Mouse (Mus musculus) heart, adult 2 months (tissue): ENCODE results near the gene Hoxc5.

Experiments
- CTCF ChIP-seq: fragments of 200-600 bp; IDR thresholded peaks from 2 replicates; pipeline ENCODE4 v1.8.1; 2022; ENCODE audit warnings: antibody characterized with exemption, mild to moderate bottlenecking, moderate library complexity
- EP300 ChIP-seq: fragments of 200-500 bp; IDR thresholded peaks from 2 replicates; pipeline ENCODE4 v1.6.1; 2011; ENCODE audit warnings: low read depth, low read length, control low read depth; ENCODE audit not compliant: insufficient read depth
- POLR2A ChIP-seq: fragments of 200-500 bp; IDR thresholded peaks from 2 replicates; pipeline ENCODE4 v1.6.1; 2011; ENCODE audit warnings: mild to moderate bottlenecking, low read depth, low read length, control low read depth; ENCODE audit not compliant: insufficient read depth

DNA sequence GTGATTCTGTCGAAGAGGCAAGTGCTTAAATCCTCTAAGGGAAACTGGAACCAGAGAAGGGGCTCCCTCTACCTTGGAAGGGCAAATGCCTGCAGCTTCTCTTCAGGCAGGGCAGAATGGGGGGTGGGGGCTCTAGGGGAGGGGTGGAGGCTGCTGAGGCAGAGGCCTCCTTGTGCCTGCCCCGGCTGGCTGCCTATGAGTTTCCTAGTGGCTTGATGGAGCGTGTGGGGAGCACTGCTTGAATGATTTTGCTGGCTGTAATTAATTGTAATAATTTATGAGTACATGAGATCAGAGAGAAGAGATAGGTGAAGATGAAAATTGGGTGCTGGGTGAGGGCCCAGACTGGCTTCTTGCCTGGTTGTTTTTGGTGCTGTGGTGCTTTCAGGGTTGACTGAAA lies 17.7 kb downstream of the Hoxc5 start:
- TF ChIP-seq EP300 (no peak), CTCF (no peak), POLR2A (no peak)
